Mouse (Mus musculus) stomach, postnatal 0 days (tissue): Measurements from ENCODE around the gene Nuak1.

Experiments used
- CTCF ChIP-seq: IDR thresholded peaks from 2 replicates; pipeline ENCODE4 v1.5.1; 2016; ENCODE audit warnings: antibody characterized with exemption, low read depth, mild to moderate bottlenecking, moderate library complexity
- EP300 ChIP-seq: optimal IDR thresholded peaks from 2 replicates; pipeline ENCODE3; 2016; ENCODE audit warnings: antibody characterized with exemption

DNA sequence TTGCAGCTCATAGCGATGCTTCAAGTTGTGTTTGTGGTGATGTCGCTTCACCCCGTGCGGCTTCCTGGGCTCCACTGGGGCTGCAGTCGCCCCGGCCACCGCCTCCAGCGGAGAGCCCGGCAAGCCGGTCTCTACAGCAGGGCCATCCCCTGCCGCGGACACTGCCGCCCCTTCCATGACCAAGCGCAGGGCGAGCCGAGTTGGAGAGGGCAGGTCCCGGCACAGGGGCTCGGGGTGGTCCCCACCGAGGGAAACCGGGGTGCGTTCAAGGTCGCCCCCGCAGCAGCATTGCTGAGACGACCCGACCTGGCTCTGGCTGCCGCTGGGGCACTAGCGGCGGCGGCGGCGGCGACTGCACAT is 236 bp downstream of the Nuak1 start:
- TF ChIP-seq CTCF (no peak; the same call in 1 of the 2 replicates), EP300 (no peak)
